Mouse (Mus musculus) thymus, postnatal 36 days (tissue): ENCODE measurements at regions not wholly inside any gene's neighbourhood (a gene's known extent, or its start where the extent isn't known, plus 50 kb on each side); places are given as distances from the start of the nearest gene placed in this dataset.
"Not testable (repeated sequence)": the region's sequence is repeated elsewhere in the genome, so short reads cannot be mapped to it uniquely, and the experiment has no call there.

Experiments
- DNase-seq, 2 experiments: peaks; one replicate each; pipeline ENCODE4 v3.0.0; 2022; ENCODE audit warnings: mixed read lengths in 2 of 2

- no peak for DNase-seq
These were observed 206.7 kb upstream of the Prok2 start for GRCm38 (mm10) chr6:99932923-99933322.

GRCm38 (mm10) chr6:99932405-99932804 lies 206.2 kb upstream of the Prok2 start:
- DNase-seq: no peak

- DNase-seq: no peak
These were observed 205.4 kb upstream of the Prok2 start for GRCm38 (mm10) chr6:99931588-99931987.

GRCm38 (mm10) chr6:99930316-99930715 lies 204.1 kb upstream of the Prok2 start:
- DNase-seq: no peak

- DNase-seq: no peak
These were observed 201.9 kb upstream of the Prok2 start for GRCm38 (mm10) chr6:99927933-99928555.

GRCm38 (mm10) chr6:99924181-99924580 lies 198.0 kb upstream of the Prok2 start:
- DNase-seq: no peak

- DNase-seq: no peak
These were observed 195.8 kb upstream of the Prok2 start for GRCm38 (mm10) chr6:99921966-99922365.

- DNase-seq: no peak
These were observed 193.8 kb upstream of the Prok2 start for GRCm38 (mm10) chr6:99919816-99920562.

- DNase-seq: no peak
These were observed 192.2 kb upstream of the Prok2 start for GRCm38 (mm10) chr6:99918351-99918750.

GRCm38 (mm10) chr6:99909921-99910320 lies 183.7 kb upstream of the Prok2 start:
- peak; percentile 61 to 70 for DNase-seq

GRCm38 (mm10) chr6:99909459-99909858 lies 183.3 kb upstream of the Prok2 start:
- no peak for DNase-seq

GRCm38 (mm10) chr6:99908066-99908465 lies 181.9 kb upstream of the Prok2 start:
- DNase-seq: no peak

- DNase-seq: peak; percentile 29 to 48
These were observed 179.0 kb upstream of the Prok2 start for GRCm38 (mm10) chr6:99905194-99905593.

- no peak for DNase-seq
These were observed 178.4 kb upstream of the Prok2 start for GRCm38 (mm10) chr6:99904607-99905006.

- not testable (repeated sequence) for DNase-seq
These were observed 177.9 kb upstream of the Prok2 start for GRCm38 (mm10) chr6:99904044-99904443.

- DNase-seq: peak in 1 of 2 experiments; percentile 17
These were observed 175.4 kb upstream of the Prok2 start for GRCm38 (mm10) chr6:99901564-99901963.

- DNase-seq: no peak
These were observed 175.0 kb upstream of the Prok2 start for GRCm38 (mm10) chr6:99901146-99901545.

- no peak for DNase-seq
These were observed 173.5 kb upstream of the Prok2 start for GRCm38 (mm10) chr6:99899704-99900103.

- peak in 1 of 2 experiments; percentile 30 for DNase-seq
These were observed 171.9 kb upstream of the Prok2 start for GRCm38 (mm10) chr6:99898077-99898476.

- DNase-seq: no peak
These were observed 169.4 kb upstream of the Prok2 start for GRCm38 (mm10) chr6:99895558-99895957.

GRCm38 (mm10) chr6:99893936-99894335 lies 167.7 kb upstream of the Prok2 start:
- DNase-seq: no peak

- DNase-seq: no peak
These were observed 166.0 kb upstream of the Prok2 start for GRCm38 (mm10) chr6:99892204-99892603.

GRCm38 (mm10) chr6:99891790-99892189 lies 165.6 kb upstream of the Prok2 start:
- DNase-seq: peak in 1 of 2 experiments; percentile 19

GRCm38 (mm10) chr6:99890805-99891204 lies 164.6 kb upstream of the Prok2 start:
- DNase-seq: no peak
